Mouse (Mus musculus) large intestine, adult 2 months (tissue): ENCODE data around the gene Gm45234. TPM values are rescaled to one million over a fixed set of nuclear protein-coding genes. Genes with fewer than 3 reads are reported as not detected.
"Not testable (repeated sequence)": the region's sequence is repeated elsewhere in the genome, so short reads cannot be mapped to it uniquely, and the experiment has no call there.

Experiments used
- DNase-seq: peaks from one replicate; pipeline ENCODE4 v3.0.0-alpha.2; 2012; ENCODE audit warnings: low read depth, low spot score
- WGBS: fragments of 180-500 bp; shearing (Covaris S2); methylation state at CpG from one replicate; pipeline ENCODE4 v1.1.7; 2018; 5-methylcytosine and 5-hydroxymethylcytosine counted together
- polyA plus RNA-seq: library from polyadenylated mRNA; depleted of rRNA; stranded (reverse); fragments of >200 nt; gene quantifications from 2 replicates; pipeline ENCODE4 v1.2.3, GENCODE M21; 2012; rRNA removed

Gene Gm45234
- polyA plus RNA-seq: not detected in 2 replicates

DNA sequence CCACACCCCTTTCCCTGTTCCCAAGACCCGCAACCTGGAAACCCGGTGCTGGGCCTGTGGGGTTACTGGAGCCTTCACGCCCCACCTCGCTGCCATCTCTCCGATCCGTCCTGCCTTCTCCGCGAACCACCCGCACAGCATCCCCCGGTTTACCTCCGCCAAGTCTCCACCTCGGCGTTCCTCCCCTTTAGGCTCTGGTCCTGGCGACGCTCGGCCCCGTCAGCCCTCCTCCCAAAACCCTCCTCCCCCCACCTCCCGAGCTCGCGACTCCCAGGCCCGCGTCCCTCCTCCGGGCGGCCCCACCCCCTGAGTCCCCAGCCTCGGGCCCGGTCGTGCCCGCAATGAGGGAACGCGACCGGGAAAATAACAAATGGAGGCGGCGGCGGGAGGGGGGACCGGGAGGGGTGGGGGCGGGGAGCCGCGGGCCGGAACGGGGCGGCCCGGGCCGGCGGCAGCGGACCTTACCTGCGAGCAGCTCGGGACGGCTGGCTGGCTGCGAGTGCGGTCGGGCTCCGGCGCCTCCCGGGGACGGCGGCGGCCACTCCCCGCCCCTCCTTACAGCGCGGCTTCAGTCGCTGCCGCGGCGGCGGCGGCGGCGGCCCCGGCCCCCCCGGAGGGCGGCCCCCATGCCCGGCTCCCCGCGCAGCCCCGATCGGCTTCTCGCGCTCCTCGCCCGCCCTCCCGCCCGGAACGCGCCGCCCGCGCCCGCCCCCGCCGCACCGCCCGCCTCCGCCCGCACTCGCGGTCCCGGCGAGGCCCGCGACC lies at the start of gene Gm45234, which contains the start of gene Atn1:
Gm45234 (minus strand) TSS at position 191 of the 765 bp plus-strand sequence.
Atn1 (minus strand) TSS at position 694 of the 765 bp plus-strand sequence.
- DNase-seq: no peak
- under 1% methylated on average over 77 of the region's 100 CpGs for WGBS

DNA sequence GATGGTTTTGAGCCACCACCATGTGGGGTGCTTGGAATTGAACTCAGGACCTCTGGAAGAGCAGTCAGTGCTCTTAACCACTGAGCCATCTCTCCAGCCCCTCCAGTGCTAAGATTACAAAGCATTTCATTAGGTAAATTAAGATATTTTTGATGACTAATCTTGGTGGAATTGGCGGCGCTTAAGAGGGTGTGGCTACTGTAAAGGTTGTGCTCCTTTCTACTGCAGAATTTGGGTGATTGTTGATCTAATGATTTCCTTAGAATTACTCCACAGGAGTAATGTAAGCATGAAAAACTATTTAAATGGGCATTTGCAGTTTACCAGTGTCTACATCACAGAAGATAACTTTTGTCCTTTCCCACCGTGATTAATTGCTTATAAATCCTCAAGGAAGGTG lies 48.5 kb upstream of the Gm45234 start:
- WGBS: 68% methylated on average over 3 of the region's 3 CpGs
- DNase-seq: no peak

DNA sequence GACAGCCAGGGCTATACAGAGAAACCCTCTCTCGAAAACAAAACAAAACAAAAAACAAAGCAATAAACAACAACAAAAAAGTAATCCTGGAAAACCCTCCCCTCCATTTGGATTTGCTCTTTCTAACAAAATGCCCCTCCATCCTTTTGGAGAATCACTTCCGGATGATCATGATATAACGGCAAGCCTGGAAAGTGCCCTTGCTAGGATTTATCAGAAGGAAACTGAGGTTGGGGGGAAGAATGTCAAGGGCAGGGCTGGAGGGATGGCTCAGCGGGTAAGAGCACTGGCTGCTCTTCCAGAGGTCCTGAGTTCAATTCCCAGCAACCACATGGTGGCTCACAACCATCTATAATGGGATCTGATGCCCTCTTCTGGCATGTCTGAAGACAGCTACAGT lies 47.9 kb upstream of the Gm45234 start:
- DNase-seq: not testable (repeated sequence)
- WGBS: 98% methylated on average over 4 of the region's 4 CpGs

DNA sequence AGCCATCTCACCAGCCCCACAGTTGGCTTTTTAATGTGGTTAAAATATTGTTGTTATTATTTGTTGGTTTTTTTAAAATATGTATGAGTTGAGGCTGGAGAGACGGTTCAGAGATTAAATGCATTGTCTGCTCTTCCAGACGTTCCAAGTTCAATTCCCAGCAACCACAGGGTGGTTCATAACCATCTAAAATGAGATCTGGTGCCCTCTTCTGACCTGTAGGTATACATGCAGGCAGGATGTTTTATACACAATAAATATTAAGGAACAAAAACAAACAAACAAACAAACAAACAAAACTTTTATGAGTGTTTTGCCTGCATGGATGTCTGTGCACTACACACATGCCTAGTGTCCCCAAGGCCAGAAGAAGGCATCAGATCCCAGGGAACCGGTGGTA lies 47.2 kb upstream of the Gm45234 start:
- WGBS: 75% methylated on average over 3 of the region's 3 CpGs
- no peak for DNase-seq

DNA sequence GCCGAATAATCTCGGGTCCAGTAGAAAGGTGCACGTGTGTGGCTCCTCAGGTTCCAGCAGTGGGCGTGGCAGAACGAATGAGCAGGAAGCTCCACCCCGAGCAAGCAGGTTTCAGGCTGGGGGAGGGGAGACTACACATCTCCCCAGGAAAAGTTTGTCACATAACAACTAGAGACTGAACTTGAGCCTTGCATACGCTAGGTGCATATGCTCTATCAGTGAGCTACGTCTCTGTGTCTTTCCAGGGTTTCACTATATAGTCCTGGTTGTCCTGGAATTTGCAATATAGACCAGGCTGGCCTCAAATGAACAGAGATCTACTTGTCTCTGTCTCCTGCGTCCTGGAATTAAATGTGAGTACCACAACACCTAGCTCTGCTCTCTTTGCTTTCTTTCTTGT lies 46.6 kb upstream of the Gm45234 start:
- not testable (repeated sequence) for DNase-seq
- WGBS: 11% methylated on average over 7 of the region's 9 CpGs

DNA sequence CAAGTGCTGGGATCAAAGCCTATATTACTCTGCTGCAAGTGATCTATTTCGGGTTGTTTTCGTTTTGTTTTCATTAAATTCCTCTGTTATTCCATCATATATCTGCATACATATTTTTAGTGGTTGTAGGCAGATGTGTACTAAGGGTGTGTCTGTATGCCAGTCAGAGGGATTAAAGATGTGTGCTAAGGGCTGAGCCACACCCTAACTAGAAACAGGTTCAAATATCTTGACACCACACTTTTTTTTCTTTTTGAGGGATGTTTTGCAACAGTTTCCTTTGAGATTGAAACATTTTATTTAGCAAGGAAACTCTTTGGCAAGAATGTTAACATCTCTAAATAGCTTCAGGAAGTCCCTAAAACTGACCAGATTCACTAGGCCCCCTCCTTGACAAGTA lies 40.4 kb upstream of the Gm45234 start:
- no peak for DNase-seq
- 23% methylated on average over 2 of the region's 2 CpGs for WGBS

DNA sequence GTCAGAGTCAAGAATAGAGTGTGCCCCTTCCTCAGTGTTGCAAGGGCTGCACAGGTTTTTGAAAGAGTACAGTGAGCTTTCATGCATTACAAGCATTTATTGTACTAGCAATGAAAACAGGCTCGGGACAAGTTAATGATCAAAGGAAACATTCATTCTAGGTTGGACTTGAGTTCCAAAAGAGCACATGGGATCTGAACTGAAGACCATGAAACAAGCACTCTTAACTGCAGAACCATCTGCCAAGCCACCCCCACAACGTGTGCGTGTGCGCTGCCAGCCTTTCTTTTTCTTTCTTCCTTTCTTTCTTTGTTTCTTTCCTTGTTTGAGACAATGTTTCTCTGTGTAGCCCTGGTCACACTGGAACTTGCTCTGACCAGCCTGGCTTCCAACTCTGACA lies 40.0 kb upstream of the Gm45234 start:
- DNase-seq: no peak
- WGBS: 34% methylated on average over 4 of the region's 4 CpGs

DNA sequence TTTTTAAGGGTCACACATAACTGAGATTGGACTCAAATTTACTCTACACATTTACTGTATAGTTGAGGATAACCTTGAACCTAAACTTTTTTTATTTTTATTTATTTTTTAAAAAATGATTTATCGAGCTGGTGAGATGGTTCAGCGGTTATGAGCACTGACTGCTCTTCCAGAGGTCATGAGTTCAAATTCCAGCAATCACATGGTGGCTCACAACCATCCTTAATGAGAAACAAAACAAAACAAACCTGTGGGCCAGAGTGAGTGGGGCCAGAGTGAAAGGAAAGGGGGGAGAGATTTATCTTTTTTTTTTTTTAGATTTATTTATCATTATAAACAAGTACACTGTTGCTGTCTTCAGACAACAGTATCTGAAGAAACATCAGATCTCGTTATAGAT lies 36.1 kb upstream of the Gm45234 start:
- no peak for DNase-seq
- WGBS: 88% methylated on average over 3 of the region's 3 CpGs

DNA sequence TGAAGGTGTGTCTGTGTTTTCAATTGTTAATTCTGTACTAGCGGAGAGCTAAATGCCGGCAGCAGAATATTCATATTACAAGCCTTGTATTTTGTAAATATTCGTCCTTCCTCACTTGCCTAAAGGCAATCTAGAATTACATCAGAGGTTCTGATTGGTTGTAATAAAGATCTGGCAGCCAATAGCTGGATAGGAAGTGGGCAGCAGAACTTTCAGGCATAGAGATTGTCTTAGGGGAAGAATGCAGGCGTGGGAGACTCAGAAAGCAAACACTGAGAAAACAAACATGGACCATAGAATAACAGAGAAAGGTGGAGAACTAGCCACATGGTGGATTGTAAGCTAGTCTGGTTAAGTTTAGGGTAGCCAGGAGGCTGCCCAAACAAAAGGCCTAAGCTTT lies 34.3 kb upstream of the Gm45234 start:
- 44% methylated on average over 4 of the region's 4 CpGs for WGBS
- DNase-seq: no peak

DNA sequence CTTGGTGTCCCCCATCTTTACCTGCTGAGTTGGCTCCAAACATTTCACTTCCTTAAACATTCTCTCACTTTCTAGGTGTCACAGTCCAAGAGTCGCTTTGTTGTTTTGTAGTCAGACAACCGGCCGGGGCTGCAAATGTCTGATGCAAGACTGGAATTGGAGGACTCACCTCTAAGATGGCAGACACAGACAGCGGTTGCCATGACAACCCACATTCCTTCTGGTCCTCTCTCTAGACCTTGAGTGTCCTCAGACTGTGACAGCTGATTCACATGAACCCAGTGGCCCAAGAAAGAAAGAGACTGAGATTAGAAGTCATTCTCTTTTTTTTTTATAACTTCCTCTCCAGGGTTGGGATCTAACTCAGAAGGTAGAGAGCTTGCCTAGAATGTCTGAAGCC lies 33.7 kb upstream of the Gm45234 start:
- WGBS: 87% methylated on average over 4 of the region's 4 CpGs
- DNase-seq: no peak

DNA sequence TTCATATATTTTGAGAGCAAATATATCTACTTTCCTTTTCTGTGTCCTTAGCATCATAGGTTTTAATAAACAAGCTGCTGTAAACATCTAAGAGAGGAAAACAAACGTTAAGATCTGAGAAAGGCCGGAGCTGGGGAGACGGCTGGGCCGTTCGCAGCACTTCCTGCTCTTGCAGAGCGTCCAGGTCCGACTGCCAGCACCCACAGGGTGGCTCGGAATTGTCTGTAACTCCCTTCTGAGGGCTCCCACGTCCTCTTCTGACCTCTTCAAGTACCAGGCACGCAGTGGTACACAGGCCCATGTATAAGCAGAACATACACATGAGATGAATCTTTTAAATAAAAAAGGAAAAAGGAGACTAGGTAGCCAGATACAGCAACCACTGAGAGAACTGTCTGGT lies 31.9 kb upstream of the Gm45234 start:
- no peak for DNase-seq
- 83% methylated on average over 10 of the region's 10 CpGs for WGBS

DNA sequence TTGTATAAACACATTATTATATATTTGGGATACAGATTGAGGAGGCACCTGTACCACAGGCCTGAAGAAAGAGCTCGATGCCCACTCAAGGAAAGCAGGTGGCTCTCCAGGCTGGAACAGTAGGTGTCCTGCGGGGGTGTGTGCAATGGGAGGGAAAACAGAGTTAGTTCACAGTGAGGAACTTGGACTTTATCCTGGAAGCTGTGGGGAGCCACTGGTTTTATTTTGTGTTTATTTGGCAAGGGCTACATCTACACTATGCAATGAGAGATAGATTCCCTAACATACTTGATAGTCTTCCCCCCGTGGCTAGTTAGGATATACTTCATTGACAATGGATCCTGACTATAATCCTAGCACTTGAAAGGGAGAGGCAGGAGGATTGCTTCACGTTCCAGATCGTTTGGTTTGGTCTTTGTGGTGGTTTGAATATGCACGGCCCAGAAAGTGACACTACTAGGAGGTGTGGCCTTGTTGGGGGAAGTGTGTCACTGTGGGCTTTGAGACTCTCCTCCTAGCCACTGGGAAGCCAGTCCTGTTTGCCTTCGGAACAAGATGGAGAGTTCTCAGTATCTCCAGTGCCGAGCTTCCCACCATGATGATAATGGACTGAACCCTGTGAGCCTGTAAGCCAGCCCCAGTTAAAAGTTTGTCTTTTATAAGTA lies 31.1 kb upstream of the Gm45234 start:
- 32% methylated on average over 8 of the region's 8 CpGs for WGBS
- DNase-seq: no peak

DNA sequence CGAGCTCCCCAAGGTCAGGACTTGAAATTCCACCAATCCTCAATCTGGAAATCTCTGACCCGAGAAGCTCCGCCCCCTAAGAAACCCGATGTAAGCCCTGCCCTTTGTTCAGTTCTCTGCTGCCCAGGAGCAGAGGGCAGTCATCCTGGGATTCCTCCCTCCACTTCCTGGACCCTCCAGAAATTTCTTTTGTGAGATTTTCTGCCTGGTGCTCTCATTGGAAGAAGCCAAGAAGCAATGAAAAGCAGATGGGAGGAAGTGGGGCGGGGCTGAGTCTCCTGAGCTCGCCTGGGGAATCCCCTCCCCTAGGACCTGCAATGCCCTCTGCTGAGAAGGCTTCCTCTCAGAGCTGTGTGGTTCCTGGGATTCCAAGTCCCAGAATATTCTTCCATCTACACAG lies 26.6 kb upstream of the Gm45234 start:
- 9% methylated on average over 6 of the region's 6 CpGs for WGBS
- DNase-seq: no peak

DNA sequence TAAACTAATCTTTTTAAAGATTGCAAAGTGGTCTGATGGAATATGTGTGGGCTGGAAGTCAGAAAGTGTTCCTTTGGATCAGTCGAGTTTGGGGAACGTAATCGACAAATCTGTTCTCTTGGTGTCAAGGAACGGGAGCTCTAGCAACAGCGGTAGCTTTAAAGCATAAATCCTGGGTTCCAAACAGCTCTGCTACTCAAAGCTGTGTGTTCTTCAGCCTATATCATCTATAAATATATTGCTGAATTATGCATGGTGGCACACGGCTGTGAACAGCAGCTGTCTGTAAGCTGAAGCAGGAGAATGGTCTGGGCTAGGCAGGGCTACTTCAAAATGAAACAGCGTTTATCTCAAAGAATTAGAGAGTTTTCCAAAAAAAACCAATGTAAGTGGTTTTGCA lies 25.1 kb upstream of the Gm45234 start:
- WGBS: 90% methylated on average over 7 of the region's 7 CpGs
- DNase-seq: no peak

DNA sequence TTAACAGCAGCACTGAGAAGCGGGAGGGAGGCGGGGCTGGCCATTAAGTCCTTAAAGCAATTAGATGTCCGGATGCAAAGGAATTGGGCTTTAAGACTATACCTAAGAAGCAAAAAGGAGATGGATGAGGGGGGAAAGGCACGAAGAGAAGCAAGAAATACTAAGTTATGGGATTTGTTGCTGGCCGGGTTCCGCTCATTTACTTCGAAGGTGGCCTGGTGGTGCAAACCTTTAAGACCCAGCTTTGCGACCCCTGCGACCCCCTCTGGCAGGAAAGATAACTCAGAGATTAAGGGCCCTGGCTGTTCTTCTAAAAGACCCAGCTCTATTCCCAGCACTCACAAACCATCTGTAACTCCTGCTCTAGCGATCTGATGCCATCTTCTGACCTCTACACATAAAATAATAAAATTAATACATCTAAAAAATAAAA lies 24.2 kb upstream of the Gm45234 start:
- WGBS: 16% methylated on average over 10 of the region's 10 CpGs
- no peak for DNase-seq

DNA sequence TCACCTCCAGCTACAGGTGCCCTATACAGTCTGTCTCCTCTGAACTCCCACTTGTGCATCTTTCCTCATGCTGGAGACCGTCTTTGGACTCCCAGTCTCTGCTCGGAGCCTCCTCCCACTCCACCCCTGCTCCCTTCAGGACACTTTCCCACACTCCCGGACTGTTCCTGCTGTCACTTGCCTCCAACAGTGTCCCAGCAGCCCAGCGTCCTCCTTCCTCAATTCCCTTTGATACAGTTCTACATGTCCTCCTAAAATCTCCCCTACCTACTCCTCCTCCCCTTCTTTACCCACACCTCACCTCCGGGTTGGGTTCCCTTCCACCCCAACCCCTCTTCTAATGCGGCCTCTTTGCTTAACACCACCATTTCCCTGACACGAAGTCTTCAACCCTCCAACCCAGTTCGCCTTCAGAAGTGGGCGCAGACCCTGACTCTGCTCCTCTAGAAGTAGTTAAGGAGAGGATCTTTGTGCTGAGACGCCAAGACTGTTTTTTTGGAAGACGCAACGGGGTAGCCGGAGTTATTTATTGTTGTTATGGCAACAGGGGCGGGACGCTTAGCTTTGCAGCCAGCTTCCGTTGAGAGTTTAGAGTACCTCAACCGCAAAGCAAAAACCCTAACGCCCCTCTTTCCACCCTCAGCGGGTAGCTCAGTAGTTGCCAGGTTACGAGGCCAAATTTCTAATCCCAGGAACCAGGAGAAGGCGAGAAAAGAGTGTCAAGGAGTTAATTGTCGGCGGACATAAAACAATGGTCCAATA lies 23.6 kb upstream of the Gm45234 start, which contains the start of gene Lrrc23:
Lrrc23 (minus strand) TSS at position 506 of the 762 bp plus-strand sequence.
- whole genome bisulfite sequencing: 2% methylated on average over 23 of the region's 23 CpGs
- no peak for DNase-seq

DNA sequence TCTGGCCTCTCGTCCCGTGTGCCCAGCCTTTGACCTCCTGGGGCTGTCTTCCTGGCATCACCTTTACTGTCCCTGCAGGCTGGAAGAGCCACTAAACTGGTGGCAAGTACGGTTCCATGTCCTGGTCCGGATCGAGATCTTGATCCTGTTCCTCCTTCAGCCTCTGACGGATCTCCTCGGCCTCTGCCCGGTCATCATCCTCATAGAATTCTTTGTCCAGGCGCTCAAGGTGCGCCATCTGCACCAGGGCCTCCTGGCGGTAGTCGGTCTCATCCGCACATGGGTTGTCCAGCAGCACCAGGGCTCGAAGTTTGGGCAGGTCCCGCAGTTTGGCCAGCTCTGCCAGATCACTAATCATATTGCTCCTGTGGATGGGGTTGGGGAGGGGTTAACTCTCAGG lies 14.7 kb upstream of the Gm45234 start:
- no peak for DNase-seq
- 92% methylated on average over 15 of the region's 15 CpGs for whole genome bisulfite sequencing

DNA sequence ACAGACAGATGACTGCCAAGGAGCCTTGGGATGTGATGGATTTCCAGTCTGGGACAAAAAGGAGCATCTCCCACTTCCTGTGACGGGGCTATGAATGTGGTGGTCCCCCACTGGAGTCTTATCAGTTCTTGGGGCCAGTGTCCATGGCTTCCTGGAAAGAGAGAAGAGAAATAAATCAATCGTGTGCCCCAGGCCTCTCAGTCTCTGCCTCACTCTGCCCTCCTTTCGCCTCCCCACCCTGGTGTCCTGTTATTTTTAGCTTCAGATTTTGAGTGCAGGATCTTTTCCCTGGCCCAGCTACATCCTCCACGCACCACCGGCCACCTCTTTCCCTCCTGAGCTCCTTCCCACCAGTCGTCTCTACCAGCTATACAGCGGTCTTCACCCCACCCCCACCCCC lies 14.2 kb upstream of the Gm45234 start:
- 79% methylated on average over 7 of the region's 7 CpGs for WGBS
- DNase-seq: no peak

DNA sequence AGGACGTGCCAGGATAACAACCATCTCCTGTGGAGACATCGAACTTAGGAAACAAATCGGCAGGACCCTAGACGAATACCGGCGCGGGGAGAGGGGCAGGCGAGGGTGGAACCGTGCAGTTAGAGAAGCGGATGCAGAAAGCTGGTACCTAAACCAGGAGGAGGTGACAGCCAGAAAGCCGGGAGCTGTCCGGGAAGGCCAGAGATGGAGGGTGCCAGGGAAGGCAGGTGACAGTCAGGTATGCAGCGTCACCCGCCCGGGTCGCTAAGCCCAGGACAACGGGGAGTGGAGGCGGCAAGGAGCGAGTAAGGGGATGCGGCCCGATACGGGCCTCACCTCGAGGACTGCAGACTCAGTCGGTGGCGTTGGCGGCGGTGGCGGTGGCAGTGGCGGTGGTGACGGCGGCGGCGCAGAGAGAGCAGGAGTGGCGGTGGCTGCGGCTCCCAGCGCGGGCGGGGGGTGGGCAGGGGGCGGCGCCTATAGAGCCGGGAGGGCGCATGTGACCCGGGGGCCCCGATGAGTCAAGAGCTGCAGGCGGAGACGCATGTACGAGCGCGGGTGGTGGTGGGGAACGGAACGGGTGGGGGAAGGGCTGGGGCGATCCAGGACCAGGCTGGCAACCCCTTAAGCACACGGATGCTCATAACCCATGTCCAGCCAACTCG lies 13.4 kb upstream of the Gm45234 start, which contains the start of gene Eno2:
Eno2 (minus strand) TSS at position 573 of the 665 bp plus-strand sequence.
- no peak for DNase-seq
- WGBS: under 1% methylated on average over 54 of the region's 54 CpGs

DNA sequence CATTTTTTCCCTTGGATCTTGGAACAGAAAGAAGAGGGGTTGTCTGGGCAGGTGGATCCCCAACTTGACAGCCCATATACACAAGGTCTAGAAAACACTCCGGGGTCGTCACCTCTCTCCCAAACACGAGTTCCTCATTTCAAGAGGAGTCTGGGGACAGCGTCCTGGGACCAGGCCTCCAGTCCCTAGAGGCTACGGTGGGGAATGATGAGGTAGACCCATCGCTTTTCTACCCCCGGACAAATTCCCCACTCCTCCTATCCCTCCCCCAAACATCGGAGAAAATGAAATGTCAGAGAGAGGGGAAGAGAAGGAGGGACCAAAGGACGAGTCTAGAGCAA lies 12.9 kb upstream of the Gm45234 start:
- WGBS: 19% methylated on average over 9 of the region's 9 CpGs
- DNase-seq: no peak
